Mouse (Mus musculus) MEL (cell line): ENCODE data around the gene St8sia2.

ENCODE experiments used
- CTCF ChIP-seq, 3 experiments: IDR thresholded peaks in 2 of 3; conservative IDR thresholded peaks in 1 of 3; 2 replicates each; pipeline ENCODE4 v1.5.1; 2011 to 2012; ENCODE audit warnings: low read length in 3 of 3, low read depth in 2 of 3, mild to moderate bottlenecking in 2 of 3, improper control_type of control experiment in 1 of 3, inconsistent platforms in 1 of 3, mixed read lengths in 1 of 3, moderate library complexity in 1 of 3; ENCODE audit not compliant: control insufficient read depth in 1 of 3, insufficient read depth in 1 of 3, poor library complexity in 1 of 3, severe bottlenecking in 1 of 3
- E2F4 ChIP-seq: IDR thresholded peaks from 2 replicates; pipeline ENCODE4 v1.6.1; 2011; ENCODE audit warnings: low read depth, low read length, improper control_type of control experiment, borderline replicate concordance
- EP300 ChIP-seq, 2 experiments: IDR thresholded peaks; 2 replicates each; pipeline ENCODE4 v1.6.1; 2011; ENCODE audit warnings: improper control_type of control experiment in 2 of 2, low read length in 2 of 2, low read depth in 1 of 2, mild to moderate bottlenecking in 1 of 2
- MAZ ChIP-seq: IDR thresholded peaks from 2 replicates; pipeline ENCODE4 v1.6.1; 2012; ENCODE audit warnings: low read depth, mild to moderate bottlenecking, inconsistent platforms, low read length, improper control_type of control experiment
- POLR2A ChIP-seq, 2 experiments: IDR thresholded peaks; 2 replicates each; pipeline ENCODE4 v1.6.1; 2011 to 2012; ENCODE audit warnings: low read length in 2 of 2, mild to moderate bottlenecking in 2 of 2, control low read depth in 1 of 2, improper control_type of control experiment in 1 of 2, low read depth in 1 of 2, moderate library complexity in 1 of 2; ENCODE audit not compliant: control insufficient read depth in 1 of 2, insufficient read depth in 1 of 2, poor library complexity in 1 of 2
- USF1 ChIP-seq: IDR thresholded peaks from 2 replicates; pipeline ENCODE4 v1.6.1; 2014; ENCODE audit warnings: low read depth, mild to moderate bottlenecking, inconsistent platforms, low read length, improper control_type of control experiment, moderate library complexity

- TF ChIP-seq USF1, result no peak
- no peak for TF ChIP-seq EP300 (IDR thresholded peaks at IDR 0.05; ENCODE audit: low read depth in 1 of 2, low read length in 2 of 2)
- no peak for TF ChIP-seq POLR2A (IDR thresholded peaks at IDR 0.05; ENCODE audit: control insufficient read depth in 1 of 2, insufficient read depth in 1 of 2, low read depth in 1 of 2, low read length in 2 of 2, poor library complexity in 1 of 2)
- TF ChIP-seq CTCF (IDR thresholded peaks at IDR 0.05 in 2 of 3, conservative IDR thresholded peaks at IDR 0.05 in 1 of 3; ENCODE audit: control insufficient read depth in 1 of 3, insufficient read depth in 1 of 3, low read depth in 2 of 3, low read length in 3 of 3, poor library complexity in 1 of 3, severe bottlenecking in 1 of 3), result no peak
- TF ChIP-seq E2F4, result no peak
- TF ChIP-seq MAZ, result no peak
Observed at GRCm38 (mm10) chr7:74013601-74014175, at the start of gene St8sia2.
